Mouse (Mus musculus) cerebellum, adult 2 months (tissue): ENCODE data around the gene Plscr1.

ENCODE experiments used
- CTCF ChIP-seq: fragments of 200-500 bp; IDR thresholded peaks from 2 replicates; pipeline ENCODE4 v1.5.1; 2011; ENCODE audit warnings: low read depth, mild to moderate bottlenecking, control low read depth, low read length, moderate library complexity, borderline replicate concordance; ENCODE audit not compliant: insufficient read depth
- POLR2A ChIP-seq: fragments of 200-500 bp; IDR thresholded peaks from 2 replicates; pipeline ENCODE4 v1.6.1; 2011; ENCODE audit warnings: low read length, control low read depth, borderline replicate concordance; ENCODE audit not compliant: insufficient read depth

DNA sequence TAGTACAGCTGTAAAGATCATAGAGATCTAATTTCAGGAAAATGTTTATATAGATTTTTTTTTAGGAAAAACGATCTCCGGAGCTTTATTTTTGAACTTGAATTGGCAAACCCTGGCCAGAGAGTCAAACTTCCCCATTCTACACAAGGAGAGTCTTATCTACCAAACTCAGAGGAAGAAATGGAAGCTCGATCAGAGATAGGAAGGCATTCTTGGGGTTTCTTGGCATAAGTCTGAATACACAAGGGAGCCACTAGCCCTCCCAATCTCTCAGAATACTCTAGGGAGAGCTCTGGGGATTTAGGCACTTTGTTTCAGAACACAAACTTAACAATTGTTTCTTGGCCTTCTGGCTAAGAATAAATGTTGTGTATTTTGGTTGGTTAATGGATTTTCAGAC is 29.4 kb upstream of the Plscr1 start:
- TF ChIP-seq CTCF (no peak), POLR2A (no peak)
